Mouse (Mus musculus): ENCODE data around the gene Gm10306.

DNA sequence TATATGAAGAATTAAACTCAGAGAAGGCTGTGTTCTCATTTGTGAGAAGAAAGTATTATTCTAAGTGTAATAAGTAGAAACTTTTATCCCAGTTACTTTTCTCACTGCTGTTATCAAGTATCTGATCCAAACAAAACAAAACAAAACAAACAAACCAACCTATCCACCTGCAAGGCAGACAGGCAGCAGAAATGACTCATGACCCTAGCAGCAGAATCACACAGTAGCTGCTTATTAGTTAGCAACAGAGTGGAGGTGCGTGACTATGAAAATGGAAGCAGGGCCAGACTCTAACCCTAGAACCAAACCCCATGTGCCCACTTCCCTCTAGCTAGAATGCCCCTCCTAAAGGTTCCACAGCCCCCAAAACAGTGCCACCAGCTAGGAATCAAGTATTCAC is 26.9 kb upstream of the Gm10306 start:
- TF ChIP-seq CTCF (IDR thresholded peaks at IDR 0.05; ENCODE audit: low read depth, low read length): no peak
- no peak for TF ChIP-seq POLR2A (IDR thresholded peaks at IDR 0.05; ENCODE audit: insufficient read depth, low read length)
- TF ChIP-seq EP300 (IDR thresholded peaks at IDR 0.05; ENCODE audit: insufficient read depth, low read depth, low read length): no peak

Data from ES-Bruce4 (cell line).